Mouse (Mus musculus) left cerebral cortex, postnatal 25 days (tissue): ENCODE measurements around the gene E2f2. TPM values are rescaled to one million over a fixed set of nuclear protein-coding genes. Genes with fewer than 3 reads are reported as not detected.
A peak's percentile ranks its signal among the peaks of the same experiment; 100 is the strongest.

Experiments used
- DNase-seq, 2 experiments: peaks; one replicate each; pipeline ENCODE4 v3.0.0; 2022; ENCODE audit warnings: low spot score in 2 of 2, mixed read lengths in 1 of 2
- intact Hi-C: fragments of 180-260 bp; cut with DNase I; formaldehyde crosslinking; loops from one replicate; pipeline ENCODE4 v1.15.1; 2025
- total RNA-seq, 2 experiments: library from RNA; stranded (reverse); gene quantifications; 2 replicates each; pipeline ENCODE4 v1.2.3; 2021

Gene E2f2
- total RNA-seq, 2 experiments from 2014 or later, result 0.66 to 1.2 TPM

GRCm38 (mm10) chr4:136172542-136173209 is 482 bp downstream of the E2f2 start:
- DNase-seq, result no peak
- intact Hi-C loops, result no loop called here

GRCm38 (mm10) chr4:136173210-136173715 is 1.1 kb downstream of the E2f2 start:
- DNase-seq, result no peak
- intact Hi-C loops, result no loop called here

GRCm38 (mm10) chr4:136174216-136175193 is 2.3 kb downstream of the E2f2 start:
- intact Hi-C loops, result no loop called here
- no peak for DNase-seq

GRCm38 (mm10) chr4:136176022-136176552 is 3.9 kb downstream of the E2f2 start:
- no peak for DNase-seq
- intact Hi-C loops, result no loop called here

GRCm38 (mm10) chr4:136177244-136177611 is 5.0 kb downstream of the E2f2 start:
- no peak for DNase-seq
- intact Hi-C loops, result no loop called here

DNA sequence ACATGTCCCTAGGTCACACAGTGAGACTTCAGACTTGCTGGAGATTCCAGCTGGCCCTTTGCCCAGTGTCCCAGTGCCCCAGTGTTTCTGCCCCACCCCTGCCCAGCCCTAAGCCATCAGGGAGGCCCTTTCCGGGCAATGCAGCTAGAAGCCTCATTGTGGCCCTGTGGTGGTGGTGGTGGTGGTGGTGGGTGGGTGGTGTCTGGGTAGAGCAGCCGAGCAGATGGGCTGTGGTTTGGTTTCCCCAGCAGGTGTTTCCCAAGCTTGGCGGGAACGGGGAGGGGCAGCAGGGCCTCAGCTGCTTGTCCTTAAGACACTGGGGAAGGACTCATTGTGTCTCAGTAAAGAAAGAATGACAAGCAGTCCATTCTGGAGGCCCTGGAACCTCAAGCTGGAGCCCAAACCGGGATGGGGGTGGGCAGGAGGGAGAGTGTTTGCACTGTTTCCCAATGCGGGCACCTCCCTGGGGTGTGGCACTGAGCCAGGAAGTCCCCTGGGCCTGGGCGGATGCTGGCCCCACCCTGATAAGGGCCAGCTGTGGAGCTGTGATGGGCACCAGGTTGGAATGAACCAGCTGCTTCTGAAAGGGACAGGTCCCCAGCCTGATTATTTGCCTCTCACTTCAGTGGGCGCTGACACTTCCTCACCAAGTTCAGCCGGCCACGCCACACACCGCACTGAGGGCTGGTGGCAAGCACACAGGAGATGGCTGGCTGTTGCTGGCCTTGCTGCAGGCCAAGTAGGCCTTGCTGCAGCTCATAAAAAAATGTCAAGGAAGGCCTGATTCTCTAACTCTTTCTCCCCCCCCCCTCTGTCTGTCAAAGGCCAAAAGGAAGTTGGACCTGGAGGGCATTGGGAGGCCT is 5.6 kb downstream of the E2f2 start:
- intact Hi-C loops, result no loop called here
- no peak for DNase-seq

- DNase-seq, result no peak
- intact Hi-C loops, result no loop called here
These were observed 6.3 kb downstream of the E2f2 start for GRCm38 (mm10) chr4:136178475-136178921.

GRCm38 (mm10) chr4:136179456-136179855 is 7.3 kb downstream of the E2f2 start:
- intact Hi-C loops, result no loop called here
- DNase-seq, result no peak

DNA sequence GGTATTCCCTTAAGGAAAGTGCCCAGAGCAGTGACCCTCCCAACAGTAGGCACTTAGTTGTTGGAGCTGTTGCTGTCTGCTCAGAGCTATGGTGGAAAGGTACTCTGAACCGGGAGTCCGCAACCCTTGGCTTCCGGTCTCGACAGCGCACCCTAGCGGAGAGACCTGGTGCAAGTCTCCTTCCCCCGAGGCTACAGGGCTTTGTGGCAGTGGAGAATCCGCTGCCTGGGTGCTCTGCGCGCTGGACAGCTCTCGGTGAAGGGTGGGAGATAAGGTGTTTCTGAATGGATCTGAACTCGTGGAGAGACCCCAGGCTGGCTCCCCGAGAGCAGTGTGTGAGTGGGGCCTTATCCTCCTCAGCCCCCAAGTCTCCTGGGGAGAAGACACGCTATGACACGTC is 7.8 kb downstream of the E2f2 start:
- intact Hi-C loops, result no loop called here
- peak; percentile 62 to 68 for DNase-seq

DNA sequence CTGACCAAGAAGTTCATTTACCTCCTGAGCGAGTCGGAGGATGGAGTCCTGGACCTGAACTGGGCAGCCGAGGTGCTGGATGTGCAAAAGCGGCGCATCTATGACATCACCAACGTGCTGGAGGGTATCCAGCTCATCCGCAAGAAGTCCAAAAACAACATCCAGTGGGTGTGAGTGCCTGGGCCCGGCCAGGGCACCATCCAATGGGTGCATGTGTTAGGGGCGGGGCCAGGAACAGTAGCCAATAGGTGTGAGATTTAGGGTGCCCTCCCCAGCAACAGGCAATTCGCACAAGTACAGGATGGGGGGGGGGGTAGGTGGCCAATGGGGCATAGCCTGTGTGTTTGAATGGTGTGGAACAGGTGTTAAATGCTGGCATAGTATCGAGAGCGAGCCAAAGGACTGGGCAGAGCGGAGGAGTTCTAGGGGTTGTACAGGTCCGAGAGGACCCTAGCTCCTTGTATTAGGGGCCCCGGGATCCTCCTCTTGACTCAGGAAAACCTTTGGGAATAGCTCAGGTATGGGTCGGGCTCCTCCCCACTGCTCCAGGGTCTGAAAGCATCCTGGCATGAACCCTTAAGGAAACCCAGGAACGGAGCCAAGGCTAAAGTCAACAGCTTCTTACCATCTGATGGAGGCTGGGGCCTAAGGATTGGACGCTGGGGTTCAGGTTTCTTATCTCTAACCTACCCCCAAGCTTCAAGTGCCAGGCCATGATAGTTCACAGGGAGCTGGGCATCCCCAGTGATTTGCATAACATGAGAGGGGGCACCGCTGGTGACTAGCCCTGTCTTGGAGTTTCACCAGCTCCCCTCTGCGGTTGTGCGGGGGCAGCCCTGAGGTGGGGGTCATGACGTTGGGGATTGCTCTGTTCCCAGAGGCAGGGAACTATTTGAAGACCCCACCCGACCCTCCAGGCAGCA is 8.5 kb downstream of the E2f2 start:
- DNase-seq, result peak; percentile 59 to 66
- intact Hi-C loops, result no loop called here

GRCm38 (mm10) chr4:136181367-136181766 is 9.2 kb downstream of the E2f2 start:
- intact Hi-C loops, result no loop called here
- DNase-seq, result no peak

DNA sequence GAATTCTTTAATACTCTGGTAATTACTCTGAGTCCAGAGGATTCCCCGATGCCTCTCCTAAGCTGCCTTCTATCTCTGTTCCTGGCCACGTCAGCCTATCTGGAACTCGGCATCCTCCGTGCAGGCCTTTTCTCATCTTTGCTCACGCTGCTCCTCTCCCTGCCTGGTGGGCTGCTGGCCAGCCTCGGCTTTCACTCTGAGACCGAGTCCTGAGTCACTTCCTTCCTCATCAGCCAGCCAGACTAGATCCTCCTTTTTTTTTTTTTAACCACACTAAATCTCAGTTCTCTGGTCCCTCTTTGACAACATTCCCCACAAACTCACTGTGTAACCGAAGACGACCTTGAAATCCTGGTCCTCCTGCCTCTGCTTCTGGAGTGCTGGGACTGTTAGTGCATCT is 13.2 kb downstream of the E2f2 start:
- DNase-seq, result peak; percentile 37 to 78
- intact Hi-C loops, result no loop called here

GRCm38 (mm10) chr4:136186315-136186714 is 14.1 kb downstream of the E2f2 start:
- intact Hi-C loops, result no loop called here
- DNase-seq, result no peak

DNA sequence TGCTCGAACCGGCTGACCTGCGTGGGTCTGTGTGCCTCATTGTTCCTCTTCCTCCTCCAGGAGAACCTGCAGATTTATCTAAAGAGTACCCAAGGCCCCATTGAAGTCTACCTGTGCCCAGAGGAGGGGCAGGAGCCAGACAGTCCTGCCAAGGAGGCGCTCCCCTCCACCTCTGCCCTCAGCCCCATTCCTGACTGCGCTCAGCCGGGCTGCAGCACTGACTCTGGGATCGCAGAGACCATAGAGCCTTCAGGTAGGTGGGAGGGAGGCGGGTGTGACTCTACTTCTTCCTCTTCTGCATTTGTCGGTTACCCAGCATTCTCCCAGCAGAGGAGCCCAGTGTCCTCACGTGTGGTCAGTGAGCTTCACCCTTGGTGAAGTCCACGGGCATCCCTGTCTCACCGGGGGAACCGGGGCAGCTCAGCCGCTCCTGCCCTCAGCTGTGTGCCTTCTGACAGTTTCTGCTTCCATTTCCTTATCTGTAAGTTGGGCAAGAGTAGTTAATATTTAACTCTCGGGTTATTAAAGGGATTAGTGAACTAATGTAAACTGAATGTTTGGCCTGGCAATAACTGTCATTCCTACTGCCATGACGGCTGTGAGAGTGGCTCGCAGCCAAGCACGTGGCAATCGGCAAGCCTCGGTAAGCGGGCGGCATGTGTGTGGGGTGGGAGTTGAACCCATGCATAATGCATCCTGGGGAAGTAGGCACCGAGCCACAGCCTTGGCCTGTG is 14.7 kb downstream of the E2f2 start:
- no peak for DNase-seq
- intact Hi-C loops, result no loop called here

DNA sequence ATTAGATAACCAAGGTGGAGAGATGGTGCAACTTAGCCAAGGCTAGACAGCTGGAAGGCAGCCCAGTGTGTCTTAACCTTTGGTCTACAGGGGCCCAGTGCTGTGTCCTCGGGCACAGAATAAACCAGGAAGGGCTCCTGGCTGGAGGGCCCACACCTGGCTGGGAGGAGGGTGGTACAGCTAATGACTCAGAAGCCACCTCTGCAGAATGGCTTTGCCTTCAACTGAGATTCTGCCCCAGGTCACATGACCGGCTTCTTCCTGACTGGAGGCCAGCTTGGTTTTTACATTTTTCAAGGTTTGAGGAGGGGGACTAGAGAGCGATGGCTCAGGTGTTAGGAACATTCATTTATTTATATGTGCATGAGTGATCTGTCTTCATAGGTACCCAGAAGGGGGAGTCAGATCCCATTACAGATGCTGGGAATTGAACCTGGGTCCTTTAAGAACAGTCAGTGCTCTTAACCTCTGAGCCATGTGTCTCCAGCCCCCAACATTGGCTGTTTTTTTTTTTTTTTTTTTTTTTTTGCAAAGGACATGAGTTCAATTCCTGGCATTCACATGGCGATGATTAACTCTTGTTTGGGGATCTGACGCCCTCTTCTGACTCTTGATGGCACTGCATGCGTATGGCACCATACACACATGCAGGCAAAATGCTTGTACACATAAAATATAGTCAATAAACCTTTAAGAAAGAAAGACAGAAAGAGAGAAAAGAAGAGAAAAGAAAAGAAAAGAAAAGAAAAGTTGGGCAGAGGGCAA is 17.0 kb downstream of the E2f2 start:
- intact Hi-C loops, result no loop called here
- no peak for DNase-seq

DNA sequence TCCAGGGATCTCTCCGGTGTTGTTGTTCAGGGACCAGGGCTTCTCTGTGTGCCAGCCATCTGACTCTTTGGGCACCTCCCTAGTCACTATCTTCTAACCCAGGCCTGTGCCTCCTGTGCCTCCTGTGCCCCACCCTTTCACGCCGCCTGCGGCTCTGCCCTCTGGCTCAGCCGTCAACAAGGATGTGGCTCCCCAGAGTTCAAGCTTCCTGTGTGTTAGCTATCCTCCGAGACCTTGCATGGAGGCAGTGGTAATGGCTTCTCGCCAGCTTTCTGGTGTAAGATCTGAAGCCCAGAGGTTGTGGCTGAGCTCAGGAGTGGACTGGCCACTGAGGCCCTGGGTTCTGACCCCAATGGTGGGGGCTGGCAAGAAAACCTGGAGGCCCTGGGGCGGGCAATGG is 17.7 kb downstream of the E2f2 start:
- no peak for DNase-seq

GRCm38 (mm10) chr4:136193571-136193970 is 21.4 kb downstream of the E2f2 start:
- no peak for DNase-seq
- intact Hi-C loops, result no loop called here

More for the DNA sequence above, 17.7 kb downstream of the E2f2 start:
- intact Hi-C loops, result no loop called here
